ENCODE assay signal across 12 mouse cellular contexts in genomic region chr17:46081657-46082056, GRCm38 (mm10). TPM values are rescaled to one million over a fixed set of nuclear protein-coding genes. Genes with fewer than 3 reads are reported as not detected.
DNase-seq lines count a peak whose midpoint lies in the region; ATAC-seq and TF ChIP-seq lines count a peak whose summit lies in the region.
"Had no signal": no experiment of that assay in that cellular context is flagged by ENCODE, and none has a peak within 500 bp of the region (broad histone marks: within the 10 kb centered on the region; RNA-seq: fewer than 3 reads in every experiment).

No protein-coding gene starts in this region.

- H3K27ac ChIP-seq in midbrain, embryonic 10.5 days (replicated peaks) = peak overlapping the region; percentile 52
- no peak overlapping the region for H3K27ac ChIP-seq in midbrain, postnatal 0 days (ENCODE audit: low read depth, low read length)
- peak overlapping the region; percentile 56; the same call in 1 of the 2 replicates for H3K27ac ChIP-seq in gastrocnemius, adult 2 months
- H3K27ac ChIP-seq in heart, embryonic 15.5 days = 0 out of 2 replicates have a peak overlapping the region, but pooled peaks have one; percentile 3
- H3K27ac ChIP-seq in hindbrain, embryonic 14.5 days = no peak overlapping the region
- H3K27ac ChIP-seq: heart, embryonic 13.5 days; midbrain, embryonic 15.5 days had no signal

- H3K4me3 ChIP-seq in midbrain, embryonic 10.5 days = no peak overlapping the region
- no peak overlapping the region for H3K4me3 ChIP-seq in midbrain, postnatal 0 days (ENCODE audit: low read depth, low read length)
- no peak overlapping the region for H3K4me3 ChIP-seq in gastrocnemius, adult 2 months
- no peak overlapping the region for H3K4me3 ChIP-seq in heart, embryonic 15.5 days
- no peak overlapping the region for H3K4me3 ChIP-seq in hindbrain, embryonic 14.5 days (replicated peaks; ENCODE audit: low read length)
- H3K4me3 ChIP-seq: heart, embryonic 13.5 days; midbrain, embryonic 15.5 days had no signal

- 0 out of 2 replicates have a peak, but pooled peaks cover 5% of the 10 kb centered on the region for H3K27me3 ChIP-seq in midbrain, embryonic 10.5 days (ENCODE audit: low read depth, poor library complexity, severe bottlenecking)
- no peaks in the 10 kb centered on the region for H3K27me3 ChIP-seq in midbrain, postnatal 0 days (ENCODE audit: insufficient read depth, low read length)
- no peaks in the 10 kb centered on the region for H3K27me3 ChIP-seq in heart, embryonic 15.5 days
- no peaks in the 10 kb centered on the region for H3K27me3 ChIP-seq in hindbrain, embryonic 14.5 days (ENCODE audit: control insufficient read depth, insufficient read depth, low read length)
- H3K27me3 ChIP-seq: midbrain, embryonic 15.5 days had no signal

- DNase-seq in midbrain, embryonic 10.5 days (ENCODE audit: low spot score) = no peak
- DNase-seq in midbrain, postnatal 0 days (ENCODE audit: low spot score) = no peak
- DNase-seq in gastrocnemius, adult 2 months = peak; percentile 85
- DNase-seq in lung, postnatal 4 days = peak; percentile 55 to 77
- no peak for DNase-seq in ovary, postnatal 14 days (ENCODE audit: low spot score)
- no peak for DNase-seq in frontal cortex, adult 2 months (ENCODE audit: extremely low spot score in 1 of 2, low spot score in 1 of 2)
- no peak for DNase-seq in hindbrain, embryonic 14.5 days (ENCODE audit: low spot score)
- DNase-seq: liver had no signal

- peaks cover 2% of the 10 kb centered on the region; the same call in 1 of the 2 replicates for H3K9me3 ChIP-seq in midbrain, embryonic 10.5 days (replicated peaks)
- H3K9me3 ChIP-seq in midbrain, postnatal 0 days (ENCODE audit: low read length) = no peaks in the 10 kb centered on the region
- H3K9me3 ChIP-seq in heart, embryonic 15.5 days (replicated peaks) = no peaks in the 10 kb centered on the region
- H3K9me3 ChIP-seq in hindbrain, embryonic 14.5 days (ENCODE audit: control insufficient read depth, low read length) = 0 out of 2 replicates have a peak, but pooled peaks cover 2% of the 10 kb centered on the region
- H3K9me3 ChIP-seq: midbrain, embryonic 15.5 days had no signal

- intact Hi-C loops in gastrocnemius, adult 2 months (cut with DNase I) = no loop called here

- 71% methylated on average over 7 of the region's 7 CpGs for WGBS in midbrain, embryonic 10.5 days
- WGBS in midbrain, postnatal 0 days = 64% methylated on average over 6 of the region's 7 CpGs
- 51% methylated on average over 7 of the region's 7 CpGs for WGBS in heart, embryonic 15.5 days
- 76% methylated on average over 7 of the region's 7 CpGs for WGBS in hindbrain, embryonic 14.5 days

- no peak overlapping the region for H3K4me2 ChIP-seq in midbrain, postnatal 0 days (ENCODE audit: low read depth, low read length, poor library complexity, severe bottlenecking)
- H3K4me2 ChIP-seq in heart, embryonic 15.5 days = no peak overlapping the region
- no peak overlapping the region for H3K4me2 ChIP-seq in hindbrain, embryonic 14.5 days (replicated peaks)
- H3K4me2 ChIP-seq: heart, embryonic 13.5 days; midbrain, embryonic 15.5 days had no signal

- H3K36me3 ChIP-seq in midbrain, embryonic 10.5 days = no peaks in the 10 kb centered on the region
- no peaks in the 10 kb centered on the region for H3K36me3 ChIP-seq in midbrain, postnatal 0 days (ENCODE audit: insufficient read depth, low read length)
- H3K36me3 ChIP-seq in heart, embryonic 15.5 days = no peaks in the 10 kb centered on the region
- H3K36me3 ChIP-seq in hindbrain, embryonic 14.5 days (replicated peaks; ENCODE audit: control insufficient read depth, insufficient read depth) = no peaks in the 10 kb centered on the region
- H3K36me3 ChIP-seq: heart, embryonic 13.5 days; midbrain, embryonic 15.5 days had no signal

- peaks cover 34% of the 10 kb centered on the region for H3K4me1 ChIP-seq in midbrain, embryonic 10.5 days
- H3K4me1 ChIP-seq in midbrain, postnatal 0 days (ENCODE audit: insufficient read depth, low read length) = peaks cover 7% of the 10 kb centered on the region; the same call in 1 of the 2 replicates
- peaks cover 38% of the 10 kb centered on the region for H3K4me1 ChIP-seq in heart, embryonic 15.5 days (replicated peaks)
- H3K4me1 ChIP-seq in hindbrain, embryonic 14.5 days (replicated peaks; ENCODE audit: control insufficient read depth, insufficient read depth, low read length) = peaks cover 12% of the 10 kb centered on the region; the same call in 1 of the 2 replicates

- no peak overlapping the region for H3K9ac ChIP-seq in midbrain, postnatal 0 days (replicated peaks; ENCODE audit: low read length, poor library complexity, severe bottlenecking)
- no peak overlapping the region for H3K9ac ChIP-seq in heart, embryonic 15.5 days
- H3K9ac ChIP-seq in hindbrain, embryonic 14.5 days = no peak overlapping the region
- H3K9ac ChIP-seq: heart, embryonic 13.5 days; midbrain, embryonic 15.5 days had no signal

- no peak for ATAC-seq in midbrain, postnatal 0 days (ENCODE audit: low FRiP score)
- ATAC-seq in heart, embryonic 15.5 days (replicated peaks; ENCODE audit: insufficient number of reproducible peaks, insufficient read depth, low FRiP score, low read depth) = peak; percentile 51; the same call in 1 of the 2 replicates
- no peak for ATAC-seq in hindbrain, embryonic 14.5 days (ENCODE audit: low FRiP score)
- ATAC-seq: activated CD4-positive, CD25-positive, alpha-beta regulatory T cell, adult 4 months; midbrain, embryonic 15.5 days had no signal

- TF ChIP-seq CTCF in midbrain, postnatal 0 days (IDR thresholded peaks at IDR 0.05) = no peak
- TF ChIP-seq CTCF in gastrocnemius, adult 2 months (IDR thresholded peaks at IDR 0.05) = no peak

RNA-seq across cellular contexts. Expression of gene Mrps18a, which starts 29.1 kb away (rescaled TPM):
- 143 and 156 TPM in 2 replicates for polyA plus RNA-seq in midbrain, embryonic 10.5 days (2016; fragmentation: Nextera tagmentation; extraction: Ambion mirVana)
- total RNA-seq in midbrain, postnatal 0 days (2014; rRNA removed) = 63.7 and 84.4 TPM in 2 replicates
- 173 and 175 TPM in 2 replicates for polyA plus RNA-seq in midbrain, postnatal 0 days (2015; fragmentation: Nextera tagmentation; extraction: Ambion mirVana)
- 100 to 1,000 TPM in 1 of 2 experiments, 10 to 100 TPM in 1; 84.2 to 104 TPM for total RNA-seq in gastrocnemius, adult 2 months (2021)
- 118 and 121 TPM in 2 replicates for polyA plus RNA-seq in heart, embryonic 15.5 days (2015; fragmentation: Nextera tagmentation; extraction: Ambion mirVana)
- 94.8 and 106 TPM in 2 replicates for polyA plus RNA-seq in frontal cortex, adult 2 months (2012; rRNA removed)
- 143 and 148 TPM in 2 replicates for polyA plus RNA-seq in hindbrain, embryonic 14.5 days (2014; fragmentation: Nextera tagmentation; extraction: Ambion mirVana)

RNA-seq across cellular contexts. Expression of gene Vegfa, which starts 49.5 kb away (rescaled TPM):
- polyA plus RNA-seq in midbrain, embryonic 10.5 days (2016; fragmentation: Nextera tagmentation; extraction: Ambion mirVana) = 2.1 and 2.3 TPM in 2 replicates
- 78.6 and 105 TPM in 2 replicates for total RNA-seq in midbrain, postnatal 0 days (2014; rRNA removed)
- 2.3 and 3.0 TPM in 2 replicates for polyA plus RNA-seq in midbrain, postnatal 0 days (2015; fragmentation: Nextera tagmentation; extraction: Ambion mirVana)
- total RNA-seq in gastrocnemius, adult 2 months (2021) = 100 to 1,000 TPM; 135 to 219 TPM
- 6.0 and 7.4 TPM in 2 replicates for polyA plus RNA-seq in heart, embryonic 15.5 days (2015; fragmentation: Nextera tagmentation; extraction: Ambion mirVana)
- polyA plus RNA-seq in frontal cortex, adult 2 months (2012; rRNA removed) = 145 and 168 TPM in 2 replicates
- polyA plus RNA-seq in hindbrain, embryonic 14.5 days (2014; fragmentation: Nextera tagmentation; extraction: Ambion mirVana) = 4.1 and 6.5 TPM in 2 replicates
- polyA plus RNA-seq: activated CD4-positive, CD25-positive, alpha-beta regulatory T cell, adult 4 months had no signal

Comparison
In these comparisons a context has a peak if more than half of its experiments do, and no peak if none do; other contexts are left out.
1. H3K27ac ChIP-seq: peak in midbrain, embryonic 10.5 days (single experiment), gastrocnemius, adult 2 months (single experiment) and heart, embryonic 15.5 days (single experiment); none in midbrain, postnatal 0 days (single experiment) and hindbrain, embryonic 14.5 days (single experiment).
2. DNase-seq: peak in gastrocnemius, adult 2 months (single experiment) and lung, postnatal 4 days (2 of 2); none in midbrain, embryonic 10.5 days (single experiment), midbrain, postnatal 0 days (single experiment), ovary, postnatal 14 days (single experiment), frontal cortex, adult 2 months (0 of 2) and hindbrain, embryonic 14.5 days (single experiment).
3. RNA of gene Vegfa, which starts 49.5 kb away (polyA plus RNA-seq): 145 to 168 TPM in frontal cortex, adult 2 months; 4.1 to 6.5 TPM in hindbrain, embryonic 14.5 days, 6.0 to 7.4 TPM in heart, embryonic 15.5 days, 2.3 to 3.0 TPM in midbrain, postnatal 0 days and 2.1 to 2.3 TPM in midbrain, embryonic 10.5 days; every median in the first group is over 10 times any median in the second.